Mouse (Mus musculus): ENCODE results near the gene Ripor3. TPM values are rescaled to one million over a fixed set of nuclear protein-coding genes. Genes with fewer than 3 reads are reported as not detected.

Ripor3 gene
- 2.0 and 2.2 TPM in 2 replicates for polyA plus RNA-seq (2015; fragmentation: Nextera tagmentation; extraction: Ambion mirVana)

DNA sequence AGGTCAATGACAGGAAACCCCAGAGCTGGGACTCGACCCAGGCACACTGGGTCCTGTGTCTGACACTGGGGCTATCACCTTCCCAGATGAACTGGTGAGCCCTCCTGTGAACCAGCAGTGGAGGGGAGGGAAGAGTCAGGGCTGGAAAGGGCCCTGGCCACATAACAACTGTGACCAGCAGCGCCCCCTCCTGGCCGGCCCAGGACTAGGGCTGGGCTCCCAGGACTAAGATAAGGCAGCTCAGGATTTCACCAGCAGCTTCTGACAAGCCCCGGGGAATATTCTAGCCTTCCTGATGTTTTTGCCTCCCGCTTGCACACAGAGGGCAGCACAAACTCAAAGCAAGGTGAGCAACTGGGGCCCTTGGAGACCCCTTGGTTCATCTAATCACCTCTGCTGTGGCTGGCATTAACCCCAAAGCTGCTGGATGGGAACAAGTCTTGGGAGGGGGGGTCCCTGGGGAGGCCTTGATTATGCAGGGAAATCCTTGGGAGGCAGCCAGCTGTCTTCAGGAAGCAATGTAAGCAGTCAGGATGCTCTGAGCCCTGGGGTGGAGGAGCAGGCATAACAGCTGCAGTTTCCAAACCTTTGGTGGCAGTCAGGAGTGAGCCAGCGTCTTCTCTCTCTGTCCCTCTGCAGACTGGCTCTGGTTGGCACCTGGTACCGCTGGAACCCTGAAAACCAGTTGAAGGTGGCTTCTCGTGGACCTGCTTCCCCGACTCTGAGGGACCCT, at the start of gene Ripor3:
TSS of gene Ripor3 (minus strand) at position 683 of the 733 bp plus-strand sequence.

GRCm38 (mm10) chr2:167931985-167932726, 78.3 kb downstream of the Ripor3 start, which contains the start of gene Ptpn1:
Ptpn1 (plus strand) TSS chr2:167932057.

Other genes starting within 250 kb of the Ripor3 start
- 39.0 and 54.0 TPM in 2 replicates for gene Ptpn1, start 78.6 kb downstream of the Ripor3 start, polyA plus RNA-seq (2015; fragmentation: Nextera tagmentation; extraction: Ambion mirVana)
- gene Pard6b, start 70.4 kb upstream of the Ripor3 start, polyA plus RNA-seq (2015; fragmentation: Nextera tagmentation; extraction: Ambion mirVana): 2.6 and 2.7 TPM in 2 replicates
- gene Adnp, start 196.5 kb upstream of the Ripor3 start, polyA plus RNA-seq (2015; fragmentation: Nextera tagmentation; extraction: Ambion mirVana): 11.4 and 15.4 TPM in 2 replicates
- gene Gm20716, start 219.7 kb upstream of the Ripor3 start, polyA plus RNA-seq (2015; fragmentation: Nextera tagmentation; extraction: Ambion mirVana): 6.4 and 7.3 TPM in 2 replicates
- gene Dpm1, start 220.0 kb upstream of the Ripor3 start, polyA plus RNA-seq (2015; fragmentation: Nextera tagmentation; extraction: Ambion mirVana): 205 and 252 TPM in 2 replicates
- 8.5 and 12.4 TPM in 2 replicates for gene Mocs3, start 220.0 kb upstream of the Ripor3 start, polyA plus RNA-seq (2015; fragmentation: Nextera tagmentation; extraction: Ambion mirVana)

Data from adrenal gland, postnatal 0 days (tissue).